Mouse (Mus musculus) cerebellum, adult (tissue): ENCODE data around the gene Pou2af1.

Experiments used
- ATAC-seq: cut with Nextera tagmentation; 2 replicates; pipeline ENCODE4 v1.9.2; 2017; ENCODE audit warnings: mild to moderate bottlenecking, moderate library complexity, mixed read lengths; ENCODE audit not compliant: insufficient number of reproducible peaks, low FRiP score, low TSS enrichment

Gene Pou2af1

DNA sequence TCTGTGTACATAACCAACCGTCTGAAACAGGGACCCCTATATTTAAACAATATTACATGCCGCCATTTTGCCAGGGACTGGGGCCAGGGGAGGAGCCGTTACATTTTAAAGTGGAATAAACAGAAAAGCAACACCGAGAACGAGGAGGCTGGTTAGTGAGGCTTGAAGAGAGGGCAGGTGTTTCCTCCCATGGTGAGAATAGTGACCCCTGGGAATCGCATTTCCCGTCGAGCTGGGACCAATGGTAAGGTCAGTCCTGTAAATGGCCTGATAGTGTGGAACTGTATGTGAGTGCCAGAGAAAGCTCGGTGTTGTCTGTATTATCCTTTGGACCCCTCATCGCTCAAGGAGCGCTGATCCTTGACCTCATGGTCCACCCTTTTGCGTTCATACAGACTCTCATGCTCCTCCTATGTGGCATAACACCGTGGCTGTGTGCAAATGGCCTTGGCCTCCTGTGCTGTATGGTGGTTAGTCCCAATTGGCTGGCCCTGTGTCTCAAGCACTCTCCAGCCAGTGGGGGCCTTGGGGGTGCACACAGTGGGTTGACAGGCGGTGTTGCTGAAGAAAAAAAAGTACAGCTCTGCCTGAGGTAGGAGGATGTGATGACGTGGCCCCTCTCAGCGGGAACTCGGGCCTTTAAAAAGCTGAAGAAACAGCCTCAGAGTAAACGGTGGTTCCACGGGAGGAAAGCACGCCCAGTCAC is at the start of gene Pou2af1:
Pou2af1 (plus strand) TSS at position 686 of the 706 bp plus-strand sequence.
- ATAC-seq = no peak

DNA sequence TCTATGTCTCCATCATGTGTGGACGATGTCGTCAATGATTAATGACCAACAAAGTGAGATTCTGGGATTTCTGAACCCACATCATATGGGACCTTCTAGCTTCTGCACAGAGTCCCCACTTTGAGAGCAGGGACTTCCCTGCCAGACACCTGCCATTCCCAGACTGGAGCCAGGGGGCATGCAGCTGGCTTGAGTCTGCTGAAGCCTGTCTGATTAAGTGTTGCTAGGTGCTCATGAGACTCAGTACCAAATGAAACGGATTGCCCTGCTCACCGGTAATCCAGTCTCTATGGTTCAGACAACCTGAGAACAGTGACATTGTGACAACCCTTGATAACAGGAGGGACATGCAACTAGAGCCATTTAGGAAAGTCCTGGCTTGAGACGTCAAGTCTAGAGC is 49.5 kb upstream of the Pou2af1 start:
- ATAC-seq = no peak

- no peak for ATAC-seq
Observed at GRCm38 (mm10) chr9:51165312-51166180, 48.0 kb upstream of the Pou2af1 start, which contains the start of gene Gm32742. Gene Gm32742 (minus strand): TSS chr9:51165517.

GRCm38 (mm10) chr9:51167954-51168353 is 45.6 kb upstream of the Pou2af1 start:
- ATAC-seq = no peak

DNA sequence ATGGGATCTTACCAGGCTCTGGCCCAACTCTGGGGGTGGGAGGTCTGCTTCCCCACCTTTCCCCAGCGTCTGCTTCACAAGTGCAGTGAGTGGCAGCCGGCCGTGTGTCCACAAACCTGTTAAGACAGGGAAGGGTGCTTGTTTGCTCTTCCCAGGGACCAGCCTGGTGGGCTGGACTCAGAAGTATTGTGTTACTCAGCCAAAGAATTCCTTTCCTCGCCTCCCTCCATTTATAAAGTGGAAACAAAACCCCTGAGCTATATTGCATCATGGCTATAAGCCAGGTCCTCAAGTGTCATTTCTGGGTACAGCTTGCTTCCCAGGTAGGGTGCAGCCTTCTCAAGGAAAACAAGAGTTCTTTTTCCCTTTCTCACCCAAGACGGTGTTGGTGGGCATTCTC is 44.8 kb upstream of the Pou2af1 start:
- ATAC-seq = no peak

GRCm38 (mm10) chr9:51169133-51169532 is 44.4 kb upstream of the Pou2af1 start:
- ATAC-seq = no peak

DNA sequence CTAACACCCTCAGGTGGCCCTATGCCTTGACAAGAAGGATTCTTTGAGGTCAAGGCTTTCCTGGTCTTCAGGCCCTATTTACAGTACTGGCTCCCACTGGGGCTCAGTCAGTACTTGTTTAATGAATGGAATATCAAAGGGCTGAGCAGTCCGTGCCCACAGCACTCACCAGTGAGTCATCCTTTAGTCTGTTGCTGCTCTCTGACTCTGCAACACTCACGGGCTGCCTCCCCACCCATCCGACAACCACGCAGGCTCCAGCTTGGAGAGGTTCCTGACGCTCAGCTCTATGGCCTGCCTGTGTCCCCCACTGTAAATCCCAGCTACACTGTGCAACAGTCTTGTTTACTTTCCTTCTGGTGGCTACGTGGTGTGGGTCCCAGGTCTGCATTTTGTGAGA is 43.2 kb upstream of the Pou2af1 start:
- no peak for ATAC-seq

- no peak for ATAC-seq
Observed at GRCm38 (mm10) chr9:51174890-51175464, 38.5 kb upstream of the Pou2af1 start.

DNA sequence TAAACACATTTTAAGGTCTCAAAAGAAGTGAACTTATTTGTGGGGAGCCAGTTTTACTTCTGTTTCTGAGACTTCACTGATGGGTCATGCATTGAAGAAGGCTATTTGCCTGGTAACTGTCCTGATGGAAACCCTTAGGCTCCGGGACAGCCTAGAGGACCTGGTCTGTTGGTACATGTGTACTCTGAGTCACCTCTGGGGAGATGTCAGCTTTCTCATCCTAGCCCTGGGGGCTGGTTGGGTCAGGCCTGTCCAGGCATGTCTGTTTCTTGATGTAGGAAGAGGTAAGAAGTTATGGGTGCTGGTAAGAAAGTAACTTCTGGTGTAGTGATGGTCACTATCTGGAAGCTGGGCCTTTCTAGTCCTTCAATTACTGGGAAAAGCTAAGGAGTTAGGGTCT is 37.8 kb upstream of the Pou2af1 start:
- ATAC-seq = no peak

- no peak for ATAC-seq
Observed at GRCm38 (mm10) chr9:51178297-51178696, 35.2 kb upstream of the Pou2af1 start.

DNA sequence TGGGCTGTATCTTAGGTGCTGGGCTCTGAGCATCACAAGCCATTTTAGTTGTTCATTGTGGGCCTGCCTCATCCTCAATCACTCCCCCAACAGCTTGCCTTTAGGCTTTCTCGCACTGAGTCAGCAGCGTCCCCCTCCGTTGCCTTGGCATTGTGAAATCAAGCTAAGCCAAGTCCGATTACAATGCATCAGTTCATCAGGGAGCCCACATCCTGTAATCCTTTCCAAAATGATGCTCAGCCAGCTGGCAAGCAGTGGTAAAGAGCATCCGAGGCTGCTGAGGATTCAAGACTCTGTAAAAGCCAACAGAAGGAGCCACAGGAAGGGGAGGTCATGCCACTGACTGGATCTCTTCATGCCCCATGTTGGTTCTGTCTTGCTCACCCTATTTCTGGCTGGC is 32.9 kb upstream of the Pou2af1 start:
- peak; percentile 89 for ATAC-seq

DNA sequence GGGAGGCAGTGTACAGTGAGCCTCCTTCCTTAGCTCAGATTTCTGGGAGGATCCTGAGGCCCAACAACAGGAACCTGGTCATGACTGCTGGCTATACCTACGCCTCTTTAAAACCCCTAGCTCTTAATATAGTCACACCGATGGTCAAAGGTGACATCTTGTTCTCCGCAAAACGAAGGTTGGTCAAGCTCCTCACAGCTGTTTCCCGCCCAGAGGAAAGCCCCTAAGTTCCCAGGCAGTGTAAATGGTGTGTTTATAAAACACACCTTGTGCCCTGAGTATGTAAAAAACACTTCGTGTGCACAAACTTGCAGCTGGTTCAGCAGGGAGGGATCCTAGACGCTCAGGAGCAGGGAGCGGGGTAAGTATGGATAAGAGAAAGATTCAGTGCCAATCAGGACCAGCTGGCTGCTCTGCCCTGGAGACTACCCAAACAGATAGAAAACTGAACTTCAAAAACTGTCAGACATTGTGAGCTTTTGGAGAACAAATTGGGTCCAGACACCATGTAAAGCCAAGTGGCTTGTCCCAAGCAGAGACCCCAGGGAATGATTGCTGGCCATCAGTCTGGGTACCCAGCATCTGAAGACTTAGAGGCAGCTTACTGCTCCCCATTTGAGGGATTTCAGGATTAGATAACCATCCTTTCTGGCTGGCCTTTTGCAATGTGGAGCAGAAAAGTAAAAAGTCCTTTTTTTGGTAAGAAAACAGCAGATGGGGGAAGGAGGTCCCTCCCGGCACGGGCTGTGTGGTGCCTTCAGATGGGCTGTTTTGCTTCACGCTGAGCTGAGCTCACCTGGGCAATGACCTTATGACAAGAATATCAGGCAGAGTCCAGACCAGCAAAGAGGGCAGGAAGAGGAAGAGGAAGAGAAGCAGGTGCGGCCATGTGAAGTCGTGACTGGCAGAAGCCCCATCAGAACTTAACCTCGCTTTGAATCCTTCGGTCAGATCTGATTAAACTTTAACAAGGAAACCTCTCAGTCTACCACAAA is 30.5 kb upstream of the Pou2af1 start:
- ATAC-seq = no peak

- ATAC-seq = no peak
Observed at GRCm38 (mm10) chr9:51185386-51185785, 28.1 kb upstream of the Pou2af1 start.

DNA sequence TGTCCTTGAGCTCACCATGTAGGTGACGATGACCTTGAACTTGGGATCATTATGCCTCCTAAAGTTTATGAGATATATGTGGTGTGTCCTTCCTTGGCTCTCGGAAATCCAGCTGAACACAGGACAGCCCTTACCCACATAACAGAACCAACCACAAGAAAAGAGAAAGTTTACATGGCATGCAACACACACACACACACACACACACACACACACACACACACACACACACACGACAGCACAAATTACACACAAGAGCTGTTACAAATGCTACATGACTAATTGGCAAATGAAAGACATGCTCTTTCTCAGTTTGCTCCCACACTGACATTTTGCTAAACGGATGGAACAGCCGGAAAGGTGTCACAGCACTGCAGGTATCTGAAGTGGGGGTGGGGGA is 27.6 kb upstream of the Pou2af1 start:
- no peak for ATAC-seq

GRCm38 (mm10) chr9:51190655-51191054 is 22.9 kb upstream of the Pou2af1 start:
- ATAC-seq = no peak

DNA sequence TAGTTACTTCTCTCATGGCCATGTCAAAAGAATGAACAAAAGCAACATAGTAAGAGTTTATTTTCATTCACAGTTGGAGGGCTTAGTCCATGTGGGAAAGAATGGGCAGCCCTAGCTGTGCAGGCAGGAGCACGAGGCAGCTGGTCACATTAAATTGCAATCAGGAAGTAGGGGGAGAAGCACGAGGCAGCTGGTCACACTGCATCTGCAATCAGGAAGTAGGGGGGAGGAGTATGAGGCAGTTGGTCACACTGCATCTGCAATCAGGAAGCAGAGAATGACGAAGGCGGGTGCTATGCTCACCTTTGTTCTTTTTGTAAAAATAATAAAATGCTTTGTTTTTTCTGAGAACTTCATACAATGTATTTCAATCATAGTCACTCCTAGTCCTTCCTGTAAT is 18.7 kb upstream of the Pou2af1 start:
- ATAC-seq = no peak

DNA sequence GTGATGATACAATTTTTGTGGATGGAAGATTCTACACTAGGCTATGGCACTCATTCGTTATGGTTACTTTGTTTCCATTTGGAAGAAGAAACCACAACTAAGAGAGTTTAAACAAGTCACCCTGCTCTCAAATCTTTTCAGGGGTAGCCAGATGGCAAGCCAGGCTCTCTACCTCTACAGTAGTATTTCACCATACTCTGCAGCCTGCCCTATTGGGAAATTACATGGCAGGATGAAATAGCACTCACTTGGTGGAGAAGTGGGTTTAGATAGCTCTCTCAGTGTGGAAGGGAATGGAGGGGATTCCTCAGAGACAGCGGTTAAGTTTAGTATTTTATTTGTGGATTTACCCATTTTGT is 4.6 kb upstream of the Pou2af1 start:
- ATAC-seq = no peak

DNA sequence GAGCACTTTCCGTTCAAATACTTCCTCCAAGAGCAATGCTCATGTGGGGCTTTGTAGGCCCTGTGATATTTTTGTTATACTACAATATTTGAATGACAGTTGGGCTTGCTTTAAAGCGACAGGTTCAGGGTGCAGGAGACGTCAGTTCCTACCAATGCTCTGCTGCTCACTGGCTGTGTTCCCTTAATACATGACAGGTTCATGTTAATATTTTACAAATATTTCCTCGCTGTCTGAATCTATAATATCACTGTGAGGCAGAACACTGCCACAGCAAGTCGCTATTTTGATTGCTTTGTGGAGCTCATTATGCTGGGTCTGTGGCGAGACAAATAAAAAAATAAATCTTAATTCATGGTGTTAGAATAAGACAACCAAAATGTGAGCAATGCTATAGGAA is 2.3 kb upstream of the Pou2af1 start:
- ATAC-seq = no peak

GRCm38 (mm10) chr9:51213729-51214237 is 275 bp downstream of the Pou2af1 start:
- ATAC-seq = no peak

GRCm38 (mm10) chr9:51215311-51215710 is 1.8 kb downstream of the Pou2af1 start:
- ATAC-seq = no peak
